Mouse (Mus musculus): ENCODE measurements around the gene Eif3f. TPM values are rescaled to one million over a fixed set of nuclear protein-coding genes. Genes with fewer than 3 reads are reported as not detected.

Eif3f gene
- polyA plus RNA-seq, 1 experiment = 101 TPM

DNA sequence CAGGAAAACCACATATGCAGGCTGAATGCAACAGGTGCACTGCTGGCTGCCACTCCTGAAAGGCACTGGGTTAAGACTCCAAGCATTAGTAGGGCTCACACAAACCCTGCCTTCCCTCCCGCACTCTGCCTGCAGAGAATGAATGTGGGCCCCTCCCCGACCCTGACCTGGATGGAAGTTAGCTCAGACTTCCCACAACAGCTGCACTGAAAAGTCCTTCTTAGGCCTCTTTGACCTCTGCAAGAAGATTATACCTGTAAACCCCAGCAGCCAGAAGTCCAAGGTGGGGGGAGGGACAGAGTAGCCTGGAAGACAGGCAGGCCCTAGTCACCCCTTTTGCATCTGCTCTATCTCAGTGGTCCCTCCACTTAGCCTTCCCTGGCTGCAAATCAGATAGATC is 15.1 kb downstream of the Eif3f start:
- Histone ChIP-seq H3K27ac (ENCODE audit: insufficient read depth, low read depth, low read length) (no peak overlapping the region), H3K4me1 (ENCODE audit: control insufficient read depth, insufficient read depth, low read length) (no peaks in the 10 kb centered on the region), H3K4me3 (ENCODE audit: insufficient read depth, low read depth, low read length) (no peak overlapping the region), H3K36me3 (ENCODE audit: control insufficient read depth, insufficient read depth, low read length) (no peaks in the 10 kb centered on the region), H3K27me3 (replicated peaks; ENCODE audit: control insufficient read depth, insufficient read depth, low read length) (no peaks in the 10 kb centered on the region)
- TF ChIP-seq CTCF (conservative IDR thresholded peaks at IDR 0.05; ENCODE audit: insufficient read depth, insufficient read length, low read depth, low read length) = no peak
- no peak for TF ChIP-seq POLR2A (IDR thresholded peaks at IDR 0.05; ENCODE audit: low read depth, low read length)
- WGBS = 71% methylated on average over 2 of the region's 2 CpGs
- DNase-seq = no peak

DNA sequence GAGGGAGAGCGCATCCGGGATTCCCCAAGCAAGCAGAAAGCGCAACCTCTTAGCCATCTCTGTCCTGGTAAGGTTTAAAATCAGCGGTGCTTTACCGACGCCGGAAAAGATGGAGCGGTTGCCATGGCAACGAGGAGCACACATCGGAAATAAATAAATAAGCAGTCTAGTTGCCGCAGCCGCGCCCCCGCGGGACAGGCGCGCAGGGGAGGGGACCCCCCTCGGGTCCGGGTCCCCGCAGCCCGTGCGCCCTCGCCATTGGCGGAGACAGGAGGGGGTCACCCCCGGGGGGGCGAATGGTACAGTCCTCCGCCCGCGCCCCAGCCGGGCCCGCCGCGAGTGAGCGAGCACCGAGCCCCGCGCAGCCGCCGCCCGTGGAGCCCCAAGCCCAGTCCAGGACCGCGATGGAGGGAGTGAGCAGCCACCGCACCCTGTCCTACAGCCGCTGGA is 16.1 kb downstream of the Eif3f start, which contains the start of gene Tub:
TSS of gene Tub (plus strand) at position 27 of the 450 bp plus-strand sequence.
- DNase-seq = peak; percentile 24
- H3K4me1 ChIP-seq (ENCODE audit: control insufficient read depth, insufficient read depth, low read length) = no peaks in the 10 kb centered on the region
- no peaks in the 10 kb centered on the region for H3K27me3 ChIP-seq (replicated peaks; ENCODE audit: control insufficient read depth, insufficient read depth, low read length)
- WGBS = 1% methylated on average over 44 of the region's 44 CpGs
- peak within 1 kb of the TSS; percentile 14; the same call in 1 of the 2 replicates for H3K4me3 ChIP-seq (ENCODE audit: insufficient read depth, low read depth, low read length)
- no peaks in the 10 kb centered on the region for H3K36me3 ChIP-seq (ENCODE audit: control insufficient read depth, insufficient read depth, low read length)
- TF ChIP-seq CTCF (conservative IDR thresholded peaks at IDR 0.05; ENCODE audit: insufficient read depth, insufficient read length, low read depth, low read length) (no peak), POLR2A (IDR thresholded peaks at IDR 0.05; ENCODE audit: low read depth, low read length) (no peak)
- no peak within 1 kb of the TSS for H3K27ac ChIP-seq (ENCODE audit: insufficient read depth, low read depth, low read length)

DNA sequence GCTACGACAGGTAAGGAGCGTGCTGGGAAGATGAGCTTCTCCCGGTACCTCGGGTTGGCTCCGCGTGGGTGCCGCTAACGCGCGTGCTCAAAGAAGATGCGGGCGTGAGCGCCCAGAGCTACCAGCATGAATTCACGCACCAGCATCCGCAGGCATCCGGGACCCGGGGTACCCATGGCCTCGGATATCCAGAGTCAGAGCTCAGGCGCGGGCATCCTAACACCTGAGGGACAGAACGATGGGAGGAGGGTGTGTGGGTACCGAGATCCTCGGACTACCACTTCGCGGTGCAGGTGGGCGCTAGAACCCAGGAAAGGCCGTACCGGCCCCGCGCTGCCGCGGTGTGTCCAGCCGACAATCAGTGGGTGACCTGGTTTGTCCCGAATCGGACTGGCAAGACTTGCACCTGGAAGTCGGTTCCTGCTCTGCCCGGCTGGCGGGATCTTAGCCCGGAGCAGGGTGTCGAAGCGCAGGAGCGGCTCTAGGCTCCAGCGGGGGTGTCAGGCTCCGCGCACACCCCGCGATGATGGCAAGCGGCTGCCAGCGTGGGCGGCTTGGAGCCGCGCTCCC is 16.6 kb downstream of the Eif3f start:
- Histone ChIP-seq H3K36me3 (ENCODE audit: control insufficient read depth, insufficient read depth, low read length) (no peaks in the 10 kb centered on the region), H3K4me3 (ENCODE audit: insufficient read depth, low read depth, low read length) (peak overlapping the region; percentile 14; the same call in 1 of the 2 replicates), H3K27me3 (replicated peaks; ENCODE audit: control insufficient read depth, insufficient read depth, low read length) (no peaks in the 10 kb centered on the region), H3K4me1 (ENCODE audit: control insufficient read depth, insufficient read depth, low read length) (no peaks in the 10 kb centered on the region), H3K27ac (ENCODE audit: insufficient read depth, low read depth, low read length) (no peak overlapping the region)
- DNase-seq = no peak
- no peak for TF ChIP-seq POLR2A (IDR thresholded peaks at IDR 0.05; ENCODE audit: low read depth, low read length)
- TF ChIP-seq CTCF (conservative IDR thresholded peaks at IDR 0.05; ENCODE audit: insufficient read depth, insufficient read length, low read depth, low read length) = no peak
- 1% methylated on average over 52 of the region's 52 CpGs for WGBS

DNA sequence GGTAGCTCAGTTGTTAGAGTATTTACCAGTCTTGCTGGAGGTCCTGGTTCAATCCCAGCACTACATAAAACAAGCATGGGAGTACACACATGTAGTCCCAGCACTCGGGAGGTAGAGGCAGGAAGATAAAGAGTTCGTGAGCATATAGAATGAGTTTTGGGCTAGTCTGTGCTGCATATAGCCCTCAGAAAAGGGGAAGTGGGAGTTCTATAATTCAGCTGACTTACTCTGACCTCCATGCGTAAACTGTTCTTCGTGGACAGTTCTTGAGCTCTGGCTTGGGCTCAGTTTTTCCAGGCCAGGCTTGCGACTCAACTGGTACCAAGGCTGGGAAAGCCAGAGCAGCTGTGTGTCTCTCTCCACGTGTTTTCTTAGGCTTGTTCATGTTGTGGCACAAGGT is 18.6 kb downstream of the Eif3f start:
- no peak for DNase-seq
- TF ChIP-seq CTCF (conservative IDR thresholded peaks at IDR 0.05; ENCODE audit: insufficient read depth, insufficient read length, low read depth, low read length) = no peak
- Histone ChIP-seq H3K27ac (ENCODE audit: insufficient read depth, low read depth, low read length) (no peak overlapping the region), H3K36me3 (ENCODE audit: control insufficient read depth, insufficient read depth, low read length) (no peaks in the 10 kb centered on the region), H3K4me1 (ENCODE audit: control insufficient read depth, insufficient read depth, low read length) (no peaks in the 10 kb centered on the region), H3K27me3 (replicated peaks; ENCODE audit: control insufficient read depth, insufficient read depth, low read length) (no peaks in the 10 kb centered on the region), H3K4me3 (ENCODE audit: insufficient read depth, low read depth, low read length) (no peak overlapping the region)
- 82% methylated on average over 6 of the region's 6 CpGs for WGBS

DNA sequence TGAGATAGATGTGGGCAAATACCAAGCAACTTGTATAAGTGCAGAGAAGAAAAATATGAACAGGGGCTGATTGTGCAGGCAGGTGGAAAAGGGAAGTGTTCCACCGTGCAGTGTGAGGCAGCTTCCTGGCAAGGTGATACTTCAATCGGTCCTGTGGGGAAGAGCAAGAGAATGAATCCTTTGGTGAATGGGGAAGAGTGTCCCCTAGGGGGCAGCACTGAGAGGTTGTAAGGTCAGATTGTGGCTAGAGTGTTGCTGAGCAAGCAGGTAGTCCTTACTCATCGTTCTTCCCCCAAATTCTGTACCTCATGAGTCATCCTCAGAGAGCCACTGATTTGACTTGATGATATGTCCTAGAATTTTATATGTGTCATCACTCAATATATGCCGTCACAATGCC is 20.0 kb downstream of the Eif3f start:
- Histone ChIP-seq H3K4me3 (ENCODE audit: insufficient read depth, low read depth, low read length) (no peak overlapping the region), H3K27me3 (replicated peaks; ENCODE audit: control insufficient read depth, insufficient read depth, low read length) (no peaks in the 10 kb centered on the region), H3K36me3 (ENCODE audit: control insufficient read depth, insufficient read depth, low read length) (no peaks in the 10 kb centered on the region), H3K4me1 (ENCODE audit: control insufficient read depth, insufficient read depth, low read length) (no peaks in the 10 kb centered on the region), H3K27ac (ENCODE audit: insufficient read depth, low read depth, low read length) (no peak overlapping the region)
- peak; percentile 45 for TF ChIP-seq CTCF (conservative IDR thresholded peaks at IDR 0.05; ENCODE audit: insufficient read depth, insufficient read length, low read depth, low read length)
- TF ChIP-seq POLR2A (IDR thresholded peaks at IDR 0.05; ENCODE audit: low read depth, low read length) = no peak
- 51% methylated on average over 4 of the region's 4 CpGs for WGBS
- DNase-seq = peak; percentile 14

DNA sequence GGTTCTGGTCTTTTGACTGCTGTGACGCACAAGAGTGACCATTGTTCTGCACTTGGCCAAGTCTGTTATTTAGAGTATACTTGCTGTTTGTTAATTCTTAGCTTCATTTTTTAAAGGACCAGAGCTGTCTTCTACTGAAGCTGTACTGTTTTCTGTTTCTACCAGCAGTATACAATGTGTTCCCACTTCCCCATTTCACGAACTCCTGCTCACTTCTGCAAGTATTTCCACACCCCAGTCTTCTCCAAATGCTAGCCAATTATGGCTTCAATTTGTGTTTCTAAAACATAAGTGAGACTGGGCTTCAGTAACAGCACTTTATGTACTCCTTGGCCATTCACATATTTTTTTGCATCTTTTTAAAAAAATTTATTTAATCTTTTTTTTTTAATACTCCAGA is 23.5 kb downstream of the Eif3f start:
- H3K4me3 ChIP-seq (ENCODE audit: insufficient read depth, low read depth, low read length) = no peak overlapping the region
- H3K27me3 ChIP-seq (replicated peaks; ENCODE audit: control insufficient read depth, insufficient read depth, low read length) = no peaks in the 10 kb centered on the region
- TF ChIP-seq CTCF (conservative IDR thresholded peaks at IDR 0.05; ENCODE audit: insufficient read depth, insufficient read length, low read depth, low read length) = no peak
- TF ChIP-seq POLR2A (IDR thresholded peaks at IDR 0.05; ENCODE audit: low read depth, low read length) = no peak
- H3K4me1 ChIP-seq (ENCODE audit: control insufficient read depth, insufficient read depth, low read length) = no peaks in the 10 kb centered on the region
- H3K27ac ChIP-seq (ENCODE audit: insufficient read depth, low read depth, low read length) = no peak overlapping the region
- WGBS = 69% methylated on average over 2 of the region's 2 CpGs
- no peaks in the 10 kb centered on the region for H3K36me3 ChIP-seq (ENCODE audit: control insufficient read depth, insufficient read depth, low read length)
- DNase-seq = no peak

DNA sequence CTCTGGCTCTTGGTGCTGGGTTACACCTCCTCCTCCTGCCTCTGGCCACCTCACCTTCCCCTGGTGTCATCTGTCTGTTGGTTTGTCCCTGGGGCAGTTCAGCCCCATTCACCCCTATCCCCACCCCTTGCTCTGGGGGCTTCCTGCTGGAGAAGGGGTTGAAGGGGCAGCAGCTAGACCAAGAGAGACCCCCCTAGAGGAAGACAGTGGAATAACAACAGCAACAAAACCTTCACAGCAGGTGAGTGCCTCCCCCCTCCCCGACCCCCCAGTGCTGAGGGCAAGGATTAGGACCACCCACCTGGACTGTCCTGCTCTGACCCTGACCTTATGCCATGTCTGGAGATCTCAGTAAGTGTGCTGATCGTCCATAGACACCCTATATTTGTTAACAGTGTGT is 31.8 kb downstream of the Eif3f start:
- Histone ChIP-seq H3K36me3 (ENCODE audit: control insufficient read depth, insufficient read depth, low read length) (no peaks in the 10 kb centered on the region), H3K27ac (ENCODE audit: insufficient read depth, low read depth, low read length) (no peak overlapping the region), H3K4me1 (ENCODE audit: control insufficient read depth, insufficient read depth, low read length) (no peaks in the 10 kb centered on the region), H3K4me3 (ENCODE audit: insufficient read depth, low read depth, low read length) (no peak overlapping the region), H3K27me3 (replicated peaks; ENCODE audit: control insufficient read depth, insufficient read depth, low read length) (no peaks in the 10 kb centered on the region)
- 30% methylated on average over 2 of the region's 2 CpGs for WGBS
- DNase-seq = no peak
- TF ChIP-seq POLR2A (IDR thresholded peaks at IDR 0.05; ENCODE audit: low read depth, low read length) (no peak), CTCF (conservative IDR thresholded peaks at IDR 0.05; ENCODE audit: insufficient read depth, insufficient read length, low read depth, low read length) (no peak)
